Mouse (Mus musculus) cortical plate, adult 2 months (tissue): ENCODE data around the gene Dnajc12. TPM values are rescaled to one million over a fixed set of nuclear protein-coding genes. Genes with fewer than 3 reads are reported as not detected.
A peak's percentile ranks its signal among the peaks of the same experiment; 100 is the strongest.
"Not testable (repeated sequence)": the region's sequence is repeated elsewhere in the genome, so short reads cannot be mapped to it uniquely, and the experiment has no call there.

Experiments used
- H3K27ac ChIP-seq: fragments of 200-500 bp; 2 replicates; pipeline ENCODE4 v1.5.1; 2012; ENCODE audit warnings: low read length, control low read depth, inconsistent platforms; ENCODE audit not compliant: insufficient read depth
- H3K4me1 ChIP-seq: fragments of 200-500 bp; 2 replicates; pipeline ENCODE4 v1.6.1; 2011; ENCODE audit warnings: low read length; ENCODE audit not compliant: control insufficient read depth, insufficient read depth
- H3K4me3 ChIP-seq: fragments of 200-500 bp; 2 replicates; pipeline ENCODE4 v1.5.1; 2011; ENCODE audit warnings: mild to moderate bottlenecking, low read length, control low read depth; ENCODE audit not compliant: insufficient read depth
- CTCF ChIP-seq: fragments of 200-500 bp; IDR thresholded peaks from 2 replicates; pipeline ENCODE4 v1.5.1; 2011; ENCODE audit warnings: mild to moderate bottlenecking, control low read depth, low read length; ENCODE audit not compliant: insufficient read depth; ENCODE audit errors: extremely low read depth
- POLR2A ChIP-seq: fragments of 200-500 bp; IDR thresholded peaks from 2 replicates; pipeline ENCODE4 v1.6.1; 2011; ENCODE audit warnings: mild to moderate bottlenecking, low read length, control low read depth; ENCODE audit not compliant: insufficient read depth; ENCODE audit errors: extremely low read depth
- polyA plus RNA-seq: library from polyadenylated mRNA; depleted of rRNA; stranded (reverse); fragments of >200 nt; gene quantifications from 2 replicates; pipeline ENCODE4 v1.2.3, GENCODE M21; 2012

The Dnajc12 gene
- polyA plus RNA-seq, 1 experiment: 17.8 TPM

GRCm38 (mm10) chr10:63428243-63429022 is 46.2 kb downstream of the Dnajc12 start:
- Histone ChIP-seq H3K4me1 (no peaks in the 10 kb centered on the region), H3K27ac (no peak overlapping the region), H3K4me3 (peak overlapping the region; percentile 69)
- no peak for TF ChIP-seq POLR2A
- TF ChIP-seq CTCF: 0 out of 2 replicates have a peak, but pooled peaks have one; percentile 3

DNA sequence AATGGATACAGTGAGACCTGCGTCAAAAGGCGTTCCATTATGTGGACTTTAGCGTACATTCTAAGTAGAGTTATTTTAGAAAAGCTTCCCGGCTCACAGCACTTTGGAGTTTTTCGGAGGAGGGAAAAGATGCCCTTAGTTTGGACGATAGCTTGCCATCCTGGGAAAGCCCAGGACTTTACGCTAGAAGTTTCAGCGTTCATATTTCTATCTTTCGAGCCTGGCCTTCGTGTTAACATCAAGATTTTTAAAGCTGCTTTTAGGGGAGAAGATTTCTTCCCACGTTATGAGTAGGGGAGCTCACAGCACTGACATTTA is 46.7 kb downstream of the Dnajc12 start:
- TF ChIP-seq CTCF (no peak), POLR2A (no peak)
- Histone ChIP-seq H3K4me1 (no peaks in the 10 kb centered on the region), H3K27ac (no peak overlapping the region), H3K4me3 (peak overlapping the region; percentile 69)

- TF ChIP-seq POLR2A: no peak
- no peak for TF ChIP-seq CTCF
- Histone ChIP-seq H3K27ac (no peak overlapping the region), H3K4me1 (no peaks in the 10 kb centered on the region), H3K4me3 (peak overlapping the region; percentile 69)
These were observed 47.1 kb downstream of the Dnajc12 start for GRCm38 (mm10) chr10:63429380-63429779.

- no peak for TF ChIP-seq CTCF
- TF ChIP-seq POLR2A: no peak
- peak within 1 kb of the TSS; percentile 69 for H3K4me3 ChIP-seq
- H3K4me1 ChIP-seq: no peaks in the 10 kb centered on the region
- no peak within 1 kb of the TSS for H3K27ac ChIP-seq
These were observed 47.6 kb downstream of the Dnajc12 start, which contains the start of gene Ctnna3 for GRCm38 (mm10) chr10:63429785-63430305. Ctnna3 (plus strand) TSS chr10:63430098.

- TF ChIP-seq CTCF: no peak
- no peak for TF ChIP-seq POLR2A
- H3K4me1 ChIP-seq: no peaks in the 10 kb centered on the region
- H3K27ac ChIP-seq: no peak overlapping the region
- H3K4me3 ChIP-seq: no peak overlapping the region
These were observed 49.0 kb downstream of the Dnajc12 start for GRCm38 (mm10) chr10:63431221-63431736.

- TF ChIP-seq POLR2A: no peak
- TF ChIP-seq CTCF: no peak
- Histone ChIP-seq H3K4me1 (no peaks in the 10 kb centered on the region), H3K27ac (no peak overlapping the region), H3K4me3 (no peak overlapping the region)
These were observed 49.9 kb downstream of the Dnajc12 start for GRCm38 (mm10) chr10:63432099-63432498.

- no peak overlapping the region for H3K4me3 ChIP-seq
- H3K4me1 ChIP-seq: no peaks in the 10 kb centered on the region
- no peak overlapping the region for H3K27ac ChIP-seq
- TF ChIP-seq CTCF: no peak
- no peak for TF ChIP-seq POLR2A
These were observed 50.6 kb downstream of the Dnajc12 start for GRCm38 (mm10) chr10:63432887-63433286.

- no peak overlapping the region for H3K4me3 ChIP-seq
- no peaks in the 10 kb centered on the region for H3K4me1 ChIP-seq
- H3K27ac ChIP-seq: no peak overlapping the region
- TF ChIP-seq CTCF: no peak
- no peak for TF ChIP-seq POLR2A
These were observed 56.6 kb downstream of the Dnajc12 start for GRCm38 (mm10) chr10:63438736-63439262.

DNA sequence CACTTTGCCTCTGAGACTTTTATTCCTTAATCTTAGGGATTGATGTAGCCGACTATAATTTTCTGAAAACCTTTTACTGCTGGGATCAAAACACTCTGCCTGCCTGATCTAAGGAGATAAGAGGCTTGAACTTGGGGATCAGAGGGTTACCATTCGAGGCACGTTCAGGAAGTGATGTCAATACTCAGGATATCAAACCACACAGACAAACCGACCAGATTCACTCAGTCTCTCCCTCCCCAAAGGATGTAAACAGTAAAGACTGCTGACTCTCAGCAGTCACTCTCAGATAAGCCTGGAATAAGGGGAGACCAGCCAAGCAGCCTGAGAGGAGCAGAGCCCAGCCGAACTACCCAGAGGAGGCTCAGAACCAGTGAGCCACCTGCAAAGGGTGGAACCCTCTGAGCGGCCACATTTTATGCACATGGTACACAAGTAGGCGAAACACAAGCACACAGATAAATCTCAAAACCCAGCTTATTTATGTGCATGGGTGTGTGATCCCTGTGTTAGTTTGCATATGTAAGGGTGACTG is 57.5 kb downstream of the Dnajc12 start:
- Histone ChIP-seq H3K27ac (no peak overlapping the region), H3K4me3 (no peak overlapping the region), H3K4me1 (no peaks in the 10 kb centered on the region)
- no peak for TF ChIP-seq POLR2A
- no peak for TF ChIP-seq CTCF

GRCm38 (mm10) chr10:63444602-63445387 is 62.6 kb downstream of the Dnajc12 start:
- H3K4me3 ChIP-seq, H3K4me1 ChIP-seq, H3K27ac ChIP-seq: not testable (repeated sequence)
